Mouse (Mus musculus) CH12.LX (cell line): Measurements from ENCODE around the gene Gm21958.

Source experiments
- E2F4 ChIP-seq: IDR thresholded peaks from 2 replicates; pipeline ENCODE4 v1.6.1; 2011; ENCODE audit warnings: low read depth, low read length, improper control_type of control experiment; ENCODE audit not compliant: insufficient replicate concordance
- MAZ ChIP-seq: IDR thresholded peaks from 2 replicates; pipeline ENCODE4 v1.6.1; 2012; ENCODE audit warnings: low read depth, mild to moderate bottlenecking, inconsistent platforms, low read length, improper control_type of control experiment, moderate library complexity
- MEF2A ChIP-seq: IDR thresholded peaks from 2 replicates; pipeline ENCODE4 v1.6.1; 2014; ENCODE audit warnings: low read depth, mild to moderate bottlenecking, inconsistent platforms, low read length, improper control_type of control experiment, borderline replicate concordance
- ZNF384 ChIP-seq: IDR thresholded peaks from 2 replicates; pipeline ENCODE4 v1.6.1; 2012; ENCODE audit warnings: low read depth, low read length, improper control_type of control experiment, inconsistent platforms

DNA sequence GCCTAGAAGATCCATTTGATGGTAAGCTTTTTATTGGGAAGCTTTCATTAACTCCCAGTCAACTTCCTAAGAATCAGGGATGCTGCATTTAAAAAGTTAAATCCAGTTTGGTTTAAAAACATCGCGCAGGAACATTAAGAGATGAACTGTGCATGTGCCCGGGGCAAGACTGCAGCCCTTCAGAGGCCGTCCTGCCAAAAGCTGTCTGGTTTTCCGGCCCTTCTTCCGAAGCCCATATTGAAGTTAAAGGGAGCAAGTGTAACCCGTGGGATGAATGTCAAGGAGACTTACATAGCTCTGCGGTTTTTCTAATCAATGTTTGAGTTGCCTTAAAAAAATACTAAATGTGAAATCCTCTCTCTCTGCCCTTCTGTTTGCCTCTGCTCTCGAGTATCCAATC, 45.1 kb upstream of the Gm21958 start:
- TF ChIP-seq ZNF384, result no peak
- no peak for TF ChIP-seq E2F4
- TF ChIP-seq MEF2A, result no peak
- no peak for TF ChIP-seq MAZ
